Mouse (Mus musculus) T-cell, adult 2 months (primary cell): ENCODE results near the gene Rabggtb.

Experiments used
- DNase-seq: peaks from one replicate; pipeline ENCODE4 v3.0.0; 2022; ENCODE audit warnings: low spot score

Gene Rabggtb

DNA sequence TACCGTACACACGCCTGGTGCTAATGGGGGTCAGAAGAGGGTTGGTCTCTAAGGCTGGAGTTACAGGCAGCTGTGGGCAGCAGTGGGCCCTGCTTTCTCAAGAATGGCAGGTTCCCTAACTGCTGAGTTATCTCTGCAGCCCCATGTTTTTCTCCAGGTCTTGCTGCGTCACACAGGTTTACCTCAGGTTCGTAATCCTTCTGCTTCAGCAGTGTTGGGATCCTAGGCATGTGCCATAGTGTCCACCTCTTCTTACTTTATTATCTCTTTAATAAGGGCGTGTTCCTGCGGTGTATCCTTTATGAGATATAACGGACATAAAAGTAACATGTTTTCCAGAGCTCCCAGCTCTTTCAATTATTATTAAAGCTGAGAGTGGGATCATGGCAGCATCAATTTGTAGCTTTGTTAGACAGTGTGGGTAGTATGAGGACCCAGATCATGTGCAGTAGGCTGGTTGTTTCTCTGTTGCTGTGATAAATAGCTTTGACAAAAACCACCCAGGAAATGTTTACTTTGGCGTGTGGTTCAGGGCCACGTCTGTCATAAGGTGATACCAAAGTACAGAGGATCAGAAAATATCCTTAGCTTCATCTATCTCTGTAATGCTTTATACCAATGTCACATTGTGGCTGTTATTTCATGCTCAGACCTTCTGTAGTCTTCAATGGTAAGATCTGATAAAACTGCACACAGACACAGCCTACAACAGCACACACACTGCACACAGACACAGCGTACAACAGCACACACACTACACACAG, 8.5 kb upstream of the Rabggtb start:
- DNase-seq = peak; percentile 44

DNA sequence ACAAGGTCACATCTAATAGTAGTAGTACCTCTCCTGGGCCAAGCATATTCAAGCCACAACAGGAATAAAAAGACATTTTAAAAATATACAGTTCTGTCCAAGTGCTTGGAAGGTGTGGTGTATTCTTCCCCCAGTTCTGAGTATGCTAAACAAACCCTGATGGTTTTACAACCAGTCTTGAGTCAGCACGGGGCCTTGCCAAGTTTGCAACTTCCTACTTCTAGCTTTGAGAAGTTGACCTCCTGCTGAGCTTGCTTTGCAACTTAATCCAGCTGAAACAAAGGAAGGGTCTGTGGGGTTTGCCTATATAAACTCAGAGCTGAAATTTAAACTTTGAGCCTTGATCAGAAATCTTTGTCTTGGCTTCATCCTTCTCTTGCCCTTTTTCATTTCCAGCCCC, 4.4 kb upstream of the Rabggtb start:
- no peak for DNase-seq

DNA sequence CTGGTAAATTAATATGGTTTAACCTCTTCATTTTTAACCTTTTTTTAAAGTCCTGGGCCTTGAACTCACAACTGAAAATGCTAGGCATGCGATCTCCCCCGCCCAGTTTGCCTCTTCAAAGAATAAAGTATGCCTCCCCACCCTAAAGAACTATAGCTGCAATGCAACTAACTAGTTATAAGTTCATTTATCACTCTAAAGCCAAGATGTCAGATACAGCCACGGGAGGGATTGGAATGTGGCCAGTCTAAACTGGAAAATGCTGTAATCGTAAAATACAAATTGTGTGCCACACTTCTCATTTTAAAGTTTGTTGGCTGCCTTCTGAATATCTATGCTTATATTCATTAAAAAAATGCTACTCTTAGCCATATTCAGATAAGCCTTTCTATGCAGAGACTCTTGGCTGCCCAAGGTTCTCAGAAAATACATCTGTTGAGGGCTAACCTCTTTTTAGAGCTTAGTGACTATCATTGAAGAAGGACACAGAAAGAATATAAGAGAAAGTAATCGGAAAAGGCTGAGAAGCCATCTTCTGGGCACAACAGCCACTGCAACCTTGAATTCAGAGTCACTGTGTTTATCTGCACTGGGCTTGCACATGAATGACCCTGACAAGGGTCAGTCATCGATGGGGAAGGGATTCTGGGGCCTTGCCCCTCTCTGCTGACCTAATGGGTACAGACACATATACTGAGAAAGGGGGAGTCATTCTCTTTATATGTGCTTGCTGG, 868 bp upstream of the Rabggtb start:
- no peak for DNase-seq

DNA sequence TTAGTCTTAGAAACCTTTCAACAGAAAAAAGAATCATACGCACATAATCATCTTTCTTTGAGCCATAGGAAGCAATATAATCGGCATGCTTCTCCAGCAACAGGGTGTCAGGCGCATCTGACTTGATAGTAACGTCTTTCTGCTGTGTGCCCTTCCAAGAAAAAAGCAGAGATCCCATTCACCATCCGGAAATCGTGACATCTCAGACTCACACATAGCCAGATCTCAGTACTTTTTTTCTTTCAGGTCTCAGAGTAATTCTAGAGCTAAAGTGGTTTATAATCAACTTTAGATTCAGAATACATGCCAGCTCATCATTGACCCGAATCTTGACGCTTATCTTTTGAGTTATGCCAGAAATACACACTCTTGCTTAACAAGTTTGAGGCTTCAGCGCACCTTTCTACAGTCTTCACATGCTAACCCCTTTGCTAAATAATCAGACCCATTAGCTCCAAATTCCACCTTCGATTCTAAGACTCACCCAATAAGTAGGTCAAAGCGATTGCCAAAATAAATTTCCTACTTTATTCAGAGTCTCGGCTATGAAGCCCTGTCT, 848 bp downstream of the Rabggtb start:
- no peak for DNase-seq

DNA sequence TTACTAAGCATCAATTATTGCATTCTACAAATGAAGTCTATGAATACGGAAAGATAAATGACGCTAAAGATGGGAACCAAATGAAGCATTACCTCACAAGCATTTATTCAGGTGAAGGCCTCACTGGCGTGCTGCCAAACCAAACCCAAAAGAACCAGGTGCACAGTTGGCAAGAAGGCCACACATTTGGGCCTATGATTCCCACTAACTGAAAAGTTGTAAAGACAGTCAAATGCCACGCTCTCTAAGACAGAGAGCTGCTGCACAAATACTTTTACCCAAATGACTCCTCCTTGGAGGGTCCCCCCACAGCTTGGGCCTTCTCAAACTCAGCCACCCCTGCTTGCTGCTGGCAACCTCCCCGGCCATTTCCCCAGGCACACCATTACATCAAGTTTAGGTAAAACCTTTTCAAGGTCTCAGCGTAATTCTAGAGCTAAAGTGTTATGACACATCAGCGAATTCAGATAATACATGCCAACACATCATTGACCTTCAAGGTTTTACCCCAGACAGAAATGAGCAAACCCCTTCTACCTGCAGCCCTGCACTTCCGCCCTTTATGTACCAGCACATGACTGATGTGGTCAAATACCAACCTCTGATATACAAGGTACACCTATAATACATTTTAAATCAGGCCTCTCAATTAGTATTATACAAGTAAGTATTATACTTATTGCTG, 1.5 kb downstream of the Rabggtb start:
- DNase-seq = no peak

DNA sequence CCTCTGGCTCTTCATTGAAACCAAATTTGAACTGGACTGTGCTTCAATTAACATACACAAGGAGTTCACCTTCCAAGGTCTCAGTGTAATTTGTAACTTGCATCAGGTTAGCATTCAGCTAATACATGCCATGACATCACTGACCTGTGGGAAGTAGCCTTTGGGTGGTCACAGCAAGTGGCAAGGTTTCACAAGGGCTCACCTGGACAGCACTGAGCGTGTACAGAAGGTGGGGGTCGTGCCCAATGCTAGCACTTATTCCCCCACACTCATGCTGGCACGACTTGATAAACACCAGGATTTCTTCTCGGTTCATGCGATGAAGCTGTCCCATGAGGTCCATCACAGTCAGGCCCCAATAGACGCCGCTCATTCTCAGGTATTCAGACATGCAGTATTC, 2.3 kb downstream of the Rabggtb start:
- no peak for DNase-seq

DNA sequence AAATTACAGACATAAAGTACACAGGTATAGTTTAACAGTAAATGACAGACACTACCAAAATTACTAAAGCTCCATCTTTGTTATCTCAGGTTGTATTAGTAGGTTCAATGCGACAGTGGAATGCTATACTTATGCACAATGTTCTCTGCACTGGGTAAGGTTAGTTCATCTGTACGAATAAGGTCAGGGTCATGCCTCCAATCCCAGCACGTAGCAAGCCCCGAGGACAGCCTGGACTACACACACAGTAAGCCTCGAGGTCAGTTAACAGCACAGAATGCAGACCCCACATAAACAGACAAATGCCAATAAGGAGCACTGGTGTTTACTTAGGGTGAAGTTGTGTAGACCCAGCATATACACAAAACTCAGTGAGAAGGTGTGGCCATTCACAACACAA, 3.9 kb downstream of the Rabggtb start:
- no peak for DNase-seq

DNA sequence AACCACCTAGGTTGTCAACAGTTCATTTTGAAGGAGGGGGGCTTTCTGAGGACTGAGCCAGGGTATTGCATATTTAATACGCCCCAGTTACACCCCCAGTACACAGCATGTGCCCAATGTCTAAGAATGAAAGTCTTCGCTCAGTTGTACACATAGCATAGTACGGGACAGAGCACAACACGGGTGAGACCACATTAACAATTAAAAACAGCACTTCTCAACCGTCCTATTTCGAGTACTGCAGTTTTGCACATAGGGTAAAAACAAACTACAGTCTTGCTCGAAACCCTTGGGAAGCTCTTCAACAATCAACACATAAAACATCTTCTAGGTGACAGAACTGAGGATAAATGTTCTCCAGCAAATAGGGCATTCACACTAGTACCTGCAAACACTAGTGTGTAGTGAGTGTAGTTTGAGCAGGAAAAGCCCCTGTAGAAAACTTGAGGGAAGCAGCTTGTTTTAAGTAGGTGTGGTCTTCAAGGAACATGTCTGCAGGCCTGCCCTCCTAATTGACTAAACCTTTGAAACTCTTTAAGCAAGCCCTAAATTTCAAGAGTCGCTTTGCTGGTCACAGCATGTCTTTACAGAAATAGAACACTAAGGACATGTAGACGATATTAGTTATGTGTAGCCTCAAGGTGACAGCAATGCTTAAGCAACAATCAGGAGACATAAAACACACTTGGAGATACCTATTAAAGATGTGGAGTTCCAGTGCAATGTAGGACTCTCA, 6.5 kb downstream of the Rabggtb start, which contains the start of gene Msh4:
Msh4 (minus strand) TSS at position 3 of the 736 bp plus-strand sequence.
- DNase-seq = no peak

DNA sequence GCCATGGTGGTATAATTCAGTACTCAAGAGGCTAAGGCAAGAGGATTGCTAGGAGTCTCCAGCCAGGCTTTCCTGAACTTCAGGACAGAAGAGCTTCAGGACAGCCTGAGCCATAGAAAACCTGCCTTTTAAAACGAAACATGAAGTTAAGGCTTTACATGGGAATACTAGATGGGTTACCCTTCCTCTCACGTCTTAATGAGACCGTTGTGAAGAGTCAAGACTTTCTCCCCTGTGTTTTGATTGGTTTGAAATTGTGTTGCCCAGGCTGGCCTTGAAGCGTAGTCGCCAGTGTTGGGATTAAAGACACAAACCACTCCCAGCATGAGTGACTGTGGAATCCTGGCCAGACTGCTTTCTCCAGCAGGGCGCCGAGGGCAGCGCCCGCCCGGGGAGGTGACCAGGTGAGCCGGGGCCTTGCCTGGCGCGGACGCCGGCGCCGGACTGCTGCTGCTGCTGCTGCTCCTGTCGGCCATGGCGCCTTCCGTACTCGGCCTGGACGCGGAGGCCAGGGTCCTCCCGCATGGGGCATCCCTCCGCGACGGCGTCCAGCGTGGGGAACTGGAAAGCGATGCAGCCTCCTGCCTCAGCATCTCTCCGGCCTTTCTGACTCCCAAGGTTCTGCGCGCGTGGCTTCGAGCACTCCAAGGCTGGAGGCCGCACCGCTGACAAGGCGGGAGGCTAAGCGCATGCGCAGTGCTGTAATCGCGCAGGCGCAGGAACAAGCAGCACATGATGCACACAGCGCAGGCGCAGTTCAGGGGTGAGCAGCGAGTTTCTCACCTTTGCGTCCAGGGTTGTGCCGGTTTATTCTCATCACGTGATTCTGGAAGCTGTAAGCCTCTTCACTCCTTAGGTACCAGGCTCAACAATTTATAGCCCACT, 7.3 kb downstream of the Rabggtb start:
- DNase-seq = no peak

DNA sequence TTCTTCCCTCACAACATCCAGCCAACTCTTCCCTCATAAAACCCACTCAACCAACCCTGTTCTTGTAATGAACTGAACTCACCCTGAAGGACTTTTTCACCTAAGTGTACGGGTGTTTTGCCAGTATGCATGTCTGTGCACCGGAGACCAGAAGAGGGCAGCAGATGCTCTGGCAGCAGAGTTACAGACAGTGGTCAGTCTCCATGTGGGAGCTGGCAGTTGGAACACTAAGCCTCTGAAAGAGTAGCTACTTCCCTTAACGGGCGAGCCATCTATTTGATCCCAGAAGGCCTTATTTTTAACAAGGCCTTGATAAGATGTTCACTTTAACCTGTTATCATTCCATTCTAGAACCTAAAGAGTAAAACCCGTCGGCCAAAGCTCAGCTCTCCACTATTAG, 8.2 kb downstream of the Rabggtb start:
- no peak for DNase-seq

DNA sequence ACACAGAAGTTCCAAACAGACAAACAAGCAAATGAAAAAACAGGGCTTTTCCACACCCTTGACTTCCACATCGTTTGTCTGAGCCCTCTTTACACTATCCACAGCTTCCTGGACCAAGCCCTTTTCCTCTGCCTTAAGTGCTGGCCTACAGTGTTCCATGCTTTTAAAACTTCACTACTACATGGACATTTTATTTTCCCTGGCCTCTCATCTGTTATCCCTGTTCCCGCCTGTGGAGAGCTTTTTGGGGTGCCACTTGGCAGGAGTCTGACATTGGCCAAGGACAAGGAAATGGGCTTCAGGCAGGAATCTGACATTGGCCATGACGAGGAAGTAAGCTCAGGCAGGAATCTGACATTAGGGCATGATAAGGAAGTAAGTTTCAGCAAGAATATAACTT, 10.2 kb downstream of the Rabggtb start:
- DNase-seq = no peak

DNA sequence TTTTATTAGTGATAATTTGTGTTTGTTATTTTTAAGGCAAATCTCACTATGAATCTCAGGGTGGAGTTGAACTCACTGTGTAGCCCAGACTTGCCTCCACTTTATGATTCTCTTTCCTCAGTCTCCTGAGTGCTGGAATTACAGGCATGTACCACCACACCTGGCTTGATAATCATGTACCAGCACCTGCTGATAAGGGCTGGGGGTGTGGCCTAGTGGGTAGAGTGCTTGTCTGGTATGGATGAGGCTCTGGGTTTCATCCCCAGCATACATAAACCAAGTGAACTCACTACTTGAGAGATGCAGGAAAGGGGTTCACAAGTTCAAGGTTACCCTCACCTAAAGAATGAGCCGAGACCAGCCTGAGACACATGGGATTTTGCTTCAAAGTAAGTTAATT, 10.9 kb downstream of the Rabggtb start:
- no peak for DNase-seq

DNA sequence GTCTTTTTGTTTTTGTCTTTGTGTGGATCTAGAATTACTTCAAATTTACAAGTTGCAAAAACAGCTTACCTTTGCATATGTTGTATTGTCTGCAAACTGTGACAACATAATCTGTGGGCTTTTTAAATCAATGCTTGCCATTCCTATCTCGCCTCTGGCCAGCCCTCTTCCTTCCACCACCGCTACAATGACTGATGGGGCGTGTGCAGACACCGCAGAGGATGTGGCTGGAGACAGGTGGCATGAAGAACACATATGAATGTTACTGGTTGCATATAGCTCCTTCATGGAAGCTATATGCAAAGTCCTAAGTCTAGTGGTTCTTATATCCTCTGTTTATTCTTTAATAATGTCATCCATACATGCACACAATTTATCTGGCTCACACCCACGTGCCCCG, 15.6 kb downstream of the Rabggtb start:
- DNase-seq = peak; percentile 17

DNA sequence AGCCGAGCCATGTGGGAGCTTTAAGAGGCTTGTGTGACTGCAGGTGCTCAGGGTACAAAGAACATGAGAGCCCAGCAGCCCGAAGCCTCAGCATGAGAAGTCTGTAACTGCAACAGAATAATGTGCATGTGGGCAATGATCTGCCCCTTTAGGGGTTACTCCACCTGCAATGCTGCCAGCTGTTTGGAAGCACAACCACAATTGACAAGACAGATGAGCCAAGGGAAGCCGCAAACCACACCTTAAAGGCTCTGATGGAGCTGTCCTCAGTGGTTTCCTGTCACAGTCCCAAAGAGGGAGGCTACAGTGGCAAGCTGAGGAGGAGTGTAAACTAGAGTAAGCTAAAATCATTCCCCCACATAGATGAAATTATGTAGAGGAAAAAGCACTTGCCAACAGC, 17.4 kb downstream of the Rabggtb start:
- DNase-seq = peak; percentile 74

DNA sequence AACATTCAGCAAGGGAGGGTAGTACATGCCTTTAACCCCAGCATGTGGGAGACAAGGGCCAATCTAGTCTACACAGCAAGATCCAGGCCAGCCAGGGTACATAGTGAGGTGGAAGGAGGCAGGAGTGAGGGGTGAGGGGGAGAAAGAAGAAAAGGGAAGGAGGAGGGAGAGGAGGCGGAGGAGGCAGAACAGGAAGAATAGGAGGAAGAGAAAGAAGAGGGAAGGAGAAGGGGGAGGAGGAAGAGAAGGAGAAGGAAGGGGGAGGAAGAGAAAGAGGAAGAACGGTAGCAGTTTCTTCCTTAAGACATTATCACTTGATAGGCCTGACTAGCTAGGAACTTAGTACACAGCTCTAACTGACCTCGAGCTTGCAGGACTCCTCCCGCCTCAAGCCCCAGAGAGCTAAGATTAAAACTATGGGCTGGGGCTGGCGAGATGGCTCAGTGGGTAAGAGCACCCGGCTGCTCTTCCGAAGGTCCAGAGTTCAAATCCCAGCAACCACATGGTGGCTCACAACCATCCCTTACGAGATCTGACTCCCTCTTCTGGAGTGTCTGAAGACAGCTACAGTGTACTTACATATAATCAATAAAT, 23.5 kb downstream of the Rabggtb start:
- no peak for DNase-seq

DNA sequence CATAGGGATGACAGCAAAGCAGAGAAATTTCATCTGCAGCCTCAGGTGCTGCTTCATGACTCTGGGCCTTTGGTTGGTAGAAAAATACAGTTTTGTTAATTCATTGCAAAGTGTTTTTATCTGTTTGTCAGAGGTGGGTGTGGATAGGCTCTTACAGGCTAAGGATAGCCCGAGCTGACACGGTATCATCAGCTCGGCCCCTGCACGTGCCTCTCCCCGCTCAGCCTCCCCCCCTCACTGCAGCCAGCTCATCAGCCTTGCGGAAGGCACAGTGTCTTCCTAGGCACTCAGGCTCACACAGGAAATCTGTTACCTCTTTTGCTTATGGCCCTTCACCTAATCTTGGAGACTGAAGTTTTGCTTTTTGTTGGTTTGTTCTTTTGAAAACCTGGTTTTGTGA, 24.7 kb downstream of the Rabggtb start:
- DNase-seq = no peak

DNA sequence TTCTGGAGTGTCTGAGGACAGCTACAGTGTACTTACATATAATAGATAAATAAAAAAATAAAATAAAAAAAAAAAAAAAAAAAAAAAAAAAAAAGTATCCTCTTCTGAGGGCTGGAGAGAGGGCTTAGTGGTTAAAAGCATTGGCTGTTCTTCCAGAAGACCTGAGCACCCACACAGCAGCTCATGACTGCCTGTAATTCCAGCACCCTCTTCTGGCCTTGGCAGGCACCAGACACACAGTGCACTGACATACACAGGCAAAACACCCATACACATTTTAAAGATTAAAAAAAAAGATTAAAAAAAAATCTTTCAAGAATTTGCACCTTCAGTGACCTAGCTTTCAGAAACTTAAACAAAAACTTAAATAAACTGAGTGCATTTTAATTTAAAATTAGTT, 26.5 kb downstream of the Rabggtb start:
- DNase-seq = no peak

DNA sequence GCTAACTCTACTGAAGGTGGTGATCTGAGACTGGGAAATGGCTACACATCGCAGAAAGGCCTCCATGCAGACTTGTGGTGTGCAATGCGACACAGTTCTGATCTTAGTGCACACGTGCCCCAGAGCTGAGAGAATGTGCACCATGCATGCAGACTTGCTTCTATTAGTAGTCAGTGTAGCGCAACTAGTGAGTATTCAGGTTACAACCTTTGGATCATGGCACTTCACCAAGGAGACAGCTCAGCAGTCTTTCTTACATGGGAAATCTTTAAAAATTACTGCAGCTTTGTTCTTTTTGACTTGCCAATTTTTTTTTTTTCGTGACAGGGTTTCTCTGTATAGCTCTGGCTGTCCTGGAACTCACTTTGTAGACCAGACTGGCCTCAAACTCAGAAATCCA, 41.4 kb downstream of the Rabggtb start:
- no peak for DNase-seq

DNA sequence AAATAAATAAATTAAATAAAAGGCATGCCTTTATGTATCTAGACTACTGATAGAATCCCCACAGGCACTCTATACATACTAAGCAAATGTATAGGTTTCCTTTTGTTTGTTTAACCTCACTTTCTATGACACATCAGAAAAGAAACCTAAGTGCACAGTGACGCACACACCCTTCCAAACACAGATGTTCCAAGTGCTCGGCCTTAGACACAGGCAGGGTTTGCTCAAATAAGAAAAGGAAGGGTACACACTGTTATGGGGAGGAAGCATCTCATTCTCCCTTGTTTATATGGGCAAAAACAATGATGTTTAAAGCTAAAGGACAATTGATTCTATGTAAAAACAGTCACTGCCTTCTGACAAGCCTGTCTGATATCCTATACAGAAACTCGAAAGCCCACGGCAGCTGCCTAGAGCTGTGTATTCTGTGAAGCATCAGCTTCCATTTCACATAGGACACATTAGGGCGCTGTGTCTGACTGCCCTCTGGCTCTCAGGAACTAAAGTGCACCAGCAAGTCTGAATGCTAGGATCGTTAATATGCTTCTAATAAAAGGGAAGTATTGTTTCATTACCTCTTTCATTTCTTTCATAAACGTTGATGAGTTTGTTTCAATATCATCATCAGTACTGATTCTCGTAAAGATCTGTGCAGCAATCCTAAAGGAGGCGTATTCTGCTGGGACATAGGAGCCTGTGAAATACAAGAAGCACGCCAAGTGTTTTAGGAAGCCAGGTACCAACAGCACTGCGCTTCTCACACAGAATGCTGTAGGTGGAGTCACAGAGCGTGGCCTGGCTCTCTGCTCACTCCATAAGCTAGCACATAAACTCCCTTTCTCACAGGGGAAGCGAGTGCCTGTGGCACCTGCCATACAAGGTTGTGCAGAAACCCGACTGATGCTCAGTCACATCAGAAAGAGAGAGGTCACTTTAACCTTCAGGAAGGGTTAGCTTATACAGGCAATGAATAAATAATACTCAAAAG, 45.4 kb downstream of the Rabggtb start:
- DNase-seq = no peak
